Comparison of ENCODE assay signal across 8 mouse cellular contexts in the genomic region with DNA sequence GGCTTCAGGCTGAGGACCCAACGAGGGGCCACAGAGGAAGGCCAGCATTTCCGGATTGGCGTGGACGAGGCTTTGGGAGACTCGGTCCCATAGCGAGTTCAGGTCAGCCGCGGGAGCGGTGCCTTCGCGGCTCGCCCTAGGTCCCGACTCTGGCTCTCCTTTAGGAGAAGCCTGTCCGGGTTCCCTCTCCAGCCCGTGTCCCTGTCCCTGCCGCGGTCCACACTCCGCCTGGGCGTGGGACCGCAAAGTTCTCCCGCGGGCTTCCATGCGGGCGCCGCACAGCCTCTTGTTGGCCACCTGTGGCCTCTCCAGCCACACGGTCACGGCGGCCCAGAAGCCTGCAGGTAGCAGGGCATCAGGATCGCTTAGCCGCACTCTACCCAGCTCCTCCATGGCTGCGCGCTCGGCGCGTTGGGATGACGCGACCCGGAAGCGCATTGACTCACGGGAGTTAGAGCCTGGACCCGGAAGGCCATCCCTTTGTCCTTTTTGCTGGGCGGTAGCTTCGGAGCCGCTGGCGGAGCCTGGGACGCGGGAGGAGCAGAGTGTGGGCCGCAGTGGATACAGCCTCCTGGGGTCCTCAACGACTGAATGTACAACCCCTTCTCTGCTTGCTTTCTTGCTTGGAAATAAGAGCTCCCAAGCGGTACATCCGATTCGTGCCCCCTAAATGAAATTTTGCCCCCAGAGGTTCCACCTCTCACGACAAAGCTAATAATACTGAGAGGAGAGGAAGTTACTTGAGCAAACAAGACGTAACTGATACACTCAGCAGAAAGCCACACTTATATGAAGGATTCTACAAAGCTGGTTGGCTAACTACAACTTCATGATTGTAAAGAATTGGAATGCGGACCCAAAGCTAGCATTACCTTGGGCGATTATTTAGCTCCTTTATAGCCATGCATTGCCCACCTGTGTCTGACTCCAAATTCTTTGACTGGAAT. TPM values are rescaled to one million over a fixed set of nuclear protein-coding genes. Genes with fewer than 3 reads are reported as not detected.
A peak's percentile ranks its signal among the peaks of the same experiment; 100 is the strongest.
DNase-seq lines count a peak whose midpoint lies in the region; ATAC-seq and TF ChIP-seq lines count a peak whose summit lies in the region.

A gene (minus strand): TSS at position 418 of the 947 bp plus-strand sequence.

- peak; percentile 54 for TF ChIP-seq POLR2A in ES-Bruce4 (IDR thresholded peaks at IDR 0.05; ENCODE audit: insufficient read depth, low read length)
- peak; percentile 84 for TF ChIP-seq POLR2A in lung, adult 2 months (IDR thresholded peaks at IDR 0.05; ENCODE audit: borderline replicate concordance, extremely low read depth, low read depth, low read length)

- H3K4me2 ChIP-seq in forebrain, embryonic 14.5 days (ENCODE audit: low read length), result peak within 1 kb of the TSS; percentile 92

- H3K4me3 ChIP-seq in ES-Bruce4 (ENCODE audit: low read depth, low read length), result peak within 1 kb of the TSS; percentile 61
- H3K4me3 ChIP-seq in forebrain, embryonic 14.5 days (ENCODE audit: low read depth, low read length), result peak within 1 kb of the TSS; percentile 96
- H3K4me3 ChIP-seq in lung, adult 2 months (replicated peaks; ENCODE audit: extremely low read depth, low read depth, low read length), result peak within 1 kb of the TSS; percentile 94

- H3K9ac ChIP-seq in ES-Bruce4 (ENCODE audit: low read depth, poor library complexity, severe bottlenecking), result peak within 1 kb of the TSS; percentile 53
- peak within 1 kb of the TSS; percentile 88 for H3K9ac ChIP-seq in forebrain, embryonic 14.5 days (ENCODE audit: low read length)

- no peaks in the 10 kb centered on the region for H3K4me1 ChIP-seq in ES-Bruce4 (ENCODE audit: control insufficient read depth, insufficient read depth, low read length)
- peaks cover 9% of the 10 kb centered on the region for H3K4me1 ChIP-seq in forebrain, embryonic 14.5 days (ENCODE audit: control insufficient read depth, insufficient read depth, low read length)
- H3K4me1 ChIP-seq in lung, adult 2 months (ENCODE audit: control insufficient read depth, insufficient read depth, low read length), result peaks cover 5% of the 10 kb centered on the region

- DNase-seq in forebrain, embryonic 14.5 days (ENCODE audit: low spot score), result peak; percentile 96
- peak; percentile 80 for DNase-seq in heart, postnatal 25 days (ENCODE audit: low spot score)
- DNase-seq in layer of hippocampus, adult 18-20 months (ENCODE audit: low spot score in 2 of 2), result peak; percentile 90 to 95
- peak; percentile 93 for DNase-seq in lung, adult 2 months
- peak; percentile 75 to 78 for DNase-seq in thymus, adult 18-20 months

- peak; percentile 16; the same call in 1 of the 2 replicates for TF ChIP-seq EP300 in ES-Bruce4 (IDR thresholded peaks at IDR 0.05; ENCODE audit: insufficient read depth, low read depth, low read length)

- no peak for TF ChIP-seq CTCF in ES-Bruce4 (IDR thresholded peaks at IDR 0.05; ENCODE audit: low read depth, low read length)
- no peak for TF ChIP-seq CTCF in lung, adult 2 months (IDR thresholded peaks at IDR 0.05; ENCODE audit: insufficient read depth, low read length)

- intact Hi-C loops in heart, postnatal 25 days (cut with DNase I), result no loop called here

- peaks cover 20% of the 10 kb centered on the region for H3K36me3 ChIP-seq in ES-Bruce4 (ENCODE audit: control insufficient read depth, insufficient read depth, low read length, poor library complexity, severe bottlenecking)
- H3K36me3 ChIP-seq in forebrain, embryonic 14.5 days (ENCODE audit: control insufficient read depth, insufficient read depth, low read length), result peaks cover 31% of the 10 kb centered on the region

- WGBS in forebrain, embryonic 14.5 days, result 4% methylated on average over 56 of the region's 56 CpGs
- 3% methylated on average over 56 of the region's 56 CpGs for WGBS in lung, adult 2 months

- H3K9me3 ChIP-seq in ES-Bruce4 (replicated peaks; ENCODE audit: control insufficient read depth, insufficient read depth, low read length, poor library complexity, severe bottlenecking), result no peaks in the 10 kb centered on the region
- H3K9me3 ChIP-seq in forebrain, embryonic 14.5 days (replicated peaks; ENCODE audit: control insufficient read depth, low read length), result no peaks in the 10 kb centered on the region

- H3K27ac ChIP-seq in ES-Bruce4 (ENCODE audit: insufficient read depth, low read length), result peak within 1 kb of the TSS; percentile 74
- peak within 1 kb of the TSS; percentile 89 for H3K27ac ChIP-seq in forebrain, embryonic 14.5 days (ENCODE audit: low read depth, low read length)

- ATAC-seq in cerebellum, adult (ENCODE audit: insufficient number of reproducible peaks, low FRiP score, low TSS enrichment), result peak; percentile 93
- ATAC-seq in forebrain, embryonic 14.5 days, result peak; percentile 99
- peak; percentile 92 for ATAC-seq in neutrophil, adult 5-6 weeks (ENCODE audit: extremely low read depth, insufficient number of reproducible peaks, low FRiP score, poor library complexity, severe bottlenecking)

- no peaks in the 10 kb centered on the region for H3K27me3 ChIP-seq in ES-Bruce4 (ENCODE audit: control insufficient read depth, insufficient read depth, low read length, poor library complexity, severe bottlenecking)
- H3K27me3 ChIP-seq in forebrain, embryonic 14.5 days (replicated peaks; ENCODE audit: control insufficient read depth, insufficient read depth, low read length), result no peaks in the 10 kb centered on the region

RNA-seq across cellular contexts. Expression of the gene that starts here (rescaled TPM):
- polyA plus RNA-seq in ES-Bruce4 (2011; ENCODE audit: insufficient read depth, insufficient read length, low read depth, missing spikeins), result 10.2 and 12.5 TPM in 2 replicates
- polyA plus RNA-seq in forebrain, embryonic 14.5 days (2014; fragmentation: Nextera tagmentation; extraction: Ambion mirVana), result 6.1 and 8.3 TPM in 2 replicates
- total RNA-seq in heart, postnatal 25 days (2021), result 1 to 10 TPM; 1.8 to 2.6 TPM
- total RNA-seq in layer of hippocampus, adult 18-20 months (2021), result 1 to 10 TPM; 7.6 to 8.5 TPM
- 4.2 and 4.5 TPM in 2 replicates for polyA plus RNA-seq in lung, adult 2 months (2012; rRNA removed)
- 9.7 and 11.9 TPM in 2 replicates for total RNA-seq in neutrophil, adult 5-6 weeks (2017)

Comparison
In these comparisons a context has a peak if more than half of its experiments do, and no peak if none do; other contexts are left out.
1. Peak in every context shown above with its lines: DNase-seq, ATAC-seq, H3K4me3 ChIP-seq and H3K27ac ChIP-seq.